Mouse (Mus musculus) cerebellum, adult 9-11 months (tissue): ENCODE measurements at regions not wholly inside any gene's neighbourhood (a gene's known extent, or its start where the extent isn't known, plus 50 kb on each side); places are given as distances from the start of the nearest gene placed in this dataset.

Experiments used
- DNase-seq: peaks from one replicate; pipeline ENCODE4 v3.0.0; 2022

- DNase-seq: no peak
Observed at GRCm38 (mm10) chr4:54170202-54170931, 344.5 kb downstream of the Tmem38b start.

- no peak for DNase-seq
Observed at GRCm38 (mm10) chr4:54184213-54184612, 358.4 kb downstream of the Tmem38b start.

- DNase-seq: no peak
Observed at GRCm38 (mm10) chr4:54195734-54196133, 369.9 kb downstream of the Tmem38b start.

GRCm38 (mm10) chr4:54202440-54202839, 376.6 kb downstream of the Tmem38b start:
- no peak for DNase-seq

GRCm38 (mm10) chr4:54224572-54224971, 398.7 kb downstream of the Tmem38b start:
- DNase-seq: no peak
